Mouse (Mus musculus): ENCODE results near the gene Vdac2. TPM values are rescaled to one million over a fixed set of nuclear protein-coding genes. Genes with fewer than 3 reads are reported as not detected.

The Vdac2 gene
- polyA plus RNA-seq, 1 experiment from 2014 or later, result 276 TPM

GRCm38 (mm10) chr14:21846827-21847380, 21.9 kb downstream of the Vdac2 start:
- peaks cover 3% of the 10 kb centered on the region; the same call in 1 of the 2 replicates for H3K4me1 ChIP-seq (replicated peaks; ENCODE audit: control insufficient read depth, insufficient read depth)
- H3K4me2 ChIP-seq (replicated peaks; ENCODE audit: low read depth), result peak overlapping the region; percentile 99
- TF ChIP-seq EP300 (optimal IDR thresholded peaks at IDR 0.05) (no peak), CTCF (IDR thresholded peaks at IDR 0.05; ENCODE audit: low read depth) (no peak)
- H3K36me3 ChIP-seq (ENCODE audit: control insufficient read depth, insufficient read depth, low read length), result peaks cover 29% of the 10 kb centered on the region
- no peaks in the 10 kb centered on the region for H3K27me3 ChIP-seq (ENCODE audit: control insufficient read depth, insufficient read depth, low read length)
- no peak overlapping the region for H3K27ac ChIP-seq (replicated peaks)
- no peak for ATAC-seq (ENCODE audit: low FRiP score, low TSS enrichment)
- DNase-seq (ENCODE audit: low spot score), result no peak
- H3K9ac ChIP-seq (ENCODE audit: low read length), result 0 out of 2 replicates have a peak overlapping the region, but pooled peaks have one; percentile 69
- H3K4me3 ChIP-seq (ENCODE audit: low read depth, low read length), result peak overlapping the region; percentile 59; the same call in 1 of the 2 replicates
- no peaks in the 10 kb centered on the region for H3K9me3 ChIP-seq (ENCODE audit: control insufficient read depth, low read length)
- 25% methylated on average over 10 of the region's 10 CpGs for WGBS

DNA sequence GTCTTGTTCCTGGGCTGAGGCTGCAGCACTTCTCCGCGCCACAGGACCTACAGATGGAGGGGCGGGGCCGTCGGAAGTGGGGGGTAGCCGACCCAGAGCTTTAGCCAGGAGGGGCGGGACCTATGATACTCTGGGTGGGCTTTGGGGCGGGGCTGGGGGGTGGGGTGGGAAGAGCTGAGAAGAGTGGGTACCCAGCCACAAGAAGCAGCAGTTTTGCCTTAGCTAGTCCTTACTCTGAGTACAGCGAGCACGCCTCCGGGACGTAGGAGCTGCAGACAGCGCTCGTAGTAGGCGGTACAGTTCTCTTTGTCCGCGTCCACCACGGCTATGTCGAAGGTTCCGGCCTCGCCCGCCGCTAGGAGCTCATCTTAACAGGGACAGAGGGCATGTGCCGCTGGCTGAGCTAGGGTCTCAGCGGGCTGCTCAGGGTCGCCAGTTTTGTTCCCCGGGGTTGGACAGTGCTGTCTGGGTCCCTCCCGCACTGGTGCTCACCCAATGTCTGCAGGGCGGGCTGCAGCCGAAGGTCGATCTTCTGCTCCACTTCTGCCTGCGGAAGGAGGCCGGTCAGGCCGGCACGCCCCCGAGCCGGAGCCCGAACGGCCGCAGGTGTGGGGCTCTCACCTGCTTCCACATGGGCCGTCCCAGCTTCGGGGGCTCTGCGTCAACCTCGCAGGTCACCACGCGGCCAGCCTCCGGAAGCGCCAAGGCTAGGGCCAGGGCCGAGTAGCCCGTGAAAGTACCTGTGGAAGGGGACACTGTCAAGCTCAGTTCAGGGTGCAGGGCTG, 22.5 kb downstream of the Vdac2 start:
- peak overlapping the region; percentile 78 for H3K27ac ChIP-seq (replicated peaks)
- peak; percentile 71 for DNase-seq (ENCODE audit: low spot score)
- H3K36me3 ChIP-seq (ENCODE audit: control insufficient read depth, insufficient read depth, low read length), result peaks cover 23% of the 10 kb centered on the region
- peak overlapping the region; percentile 59 for H3K4me3 ChIP-seq (ENCODE audit: low read depth, low read length)
- peak; percentile 30 for ATAC-seq (ENCODE audit: low FRiP score, low TSS enrichment)
- 1% methylated on average over 50 of the region's 50 CpGs for WGBS
- peak overlapping the region; percentile 69 for H3K9ac ChIP-seq (ENCODE audit: low read length)
- H3K9me3 ChIP-seq (ENCODE audit: control insufficient read depth, low read length), result no peaks in the 10 kb centered on the region
- H3K4me2 ChIP-seq (replicated peaks; ENCODE audit: low read depth), result peak overlapping the region; percentile 99
- peaks cover 3% of the 10 kb centered on the region; the same call in 1 of the 2 replicates for H3K4me1 ChIP-seq (replicated peaks; ENCODE audit: control insufficient read depth, insufficient read depth)
- TF ChIP-seq CTCF (IDR thresholded peaks at IDR 0.05; ENCODE audit: low read depth) (no peak), EP300 (optimal IDR thresholded peaks at IDR 0.05) (no peak)
- H3K27me3 ChIP-seq (ENCODE audit: control insufficient read depth, insufficient read depth, low read length), result no peaks in the 10 kb centered on the region

- Histone ChIP-seq H3K4me1 (replicated peaks; ENCODE audit: control insufficient read depth, insufficient read depth) (peaks cover 3% of the 10 kb centered on the region; the same call in 1 of the 2 replicates), H3K36me3 (ENCODE audit: control insufficient read depth, insufficient read depth, low read length) (peaks cover 18% of the 10 kb centered on the region), H3K4me2 (replicated peaks; ENCODE audit: low read depth) (peak within 1 kb of the TSS; percentile 99), H3K27ac (replicated peaks) (peak within 1 kb of the TSS; percentile 78), H3K4me3 (ENCODE audit: low read depth, low read length) (peak within 1 kb of the TSS; percentile 59), H3K9me3 (ENCODE audit: control insufficient read depth, low read length) (no peaks in the 10 kb centered on the region), H3K9ac (ENCODE audit: low read length) (peak within 1 kb of the TSS; percentile 69), H3K27me3 (ENCODE audit: control insufficient read depth, insufficient read depth, low read length) (no peaks in the 10 kb centered on the region)
- ATAC-seq (ENCODE audit: low FRiP score, low TSS enrichment) (peak; percentile 91), DNase-seq (ENCODE audit: low spot score) (peak; percentile 95)
- TF ChIP-seq EP300 (optimal IDR thresholded peaks at IDR 0.05), result no peak
- peak; percentile 100 for TF ChIP-seq CTCF (IDR thresholded peaks at IDR 0.05; ENCODE audit: low read depth)
- under 1% methylated on average over 51 of the region's 51 CpGs for WGBS
These were observed 23.4 kb downstream of the Vdac2 start, which contains the start of gene Comtd1 for GRCm38 (mm10) chr14:21848166-21849154. TSS of gene Comtd1 (minus strand) at chr14:21848977.

- H3K36me3 ChIP-seq (ENCODE audit: control insufficient read depth, insufficient read depth, low read length), result peaks cover 8% of the 10 kb centered on the region; the same call in 1 of the 2 replicates
- H3K27ac ChIP-seq (replicated peaks), result no peak overlapping the region
- ATAC-seq (ENCODE audit: low FRiP score, low TSS enrichment), result no peak
- H3K4me1 ChIP-seq (replicated peaks; ENCODE audit: control insufficient read depth, insufficient read depth), result peaks cover 3% of the 10 kb centered on the region; the same call in 1 of the 2 replicates
- H3K9me3 ChIP-seq (ENCODE audit: control insufficient read depth, low read length), result no peaks in the 10 kb centered on the region
- H3K4me3 ChIP-seq (ENCODE audit: low read depth, low read length), result no peak overlapping the region
- no peak for DNase-seq (ENCODE audit: low spot score)
- no peaks in the 10 kb centered on the region for H3K27me3 ChIP-seq (ENCODE audit: control insufficient read depth, insufficient read depth, low read length)
- H3K9ac ChIP-seq (ENCODE audit: low read length), result no peak overlapping the region
- WGBS, result 75% methylated on average over 13 of the region's 13 CpGs
- TF ChIP-seq EP300 (optimal IDR thresholded peaks at IDR 0.05) (no peak), CTCF (IDR thresholded peaks at IDR 0.05; ENCODE audit: low read depth) (no peak)
- H3K4me2 ChIP-seq (replicated peaks; ENCODE audit: low read depth), result no peak overlapping the region
These were observed 24.7 kb downstream of the Vdac2 start for GRCm38 (mm10) chr14:21849524-21850418.
